Mouse (Mus musculus): Measurements from ENCODE around the gene Ankrd33b.

DNA sequence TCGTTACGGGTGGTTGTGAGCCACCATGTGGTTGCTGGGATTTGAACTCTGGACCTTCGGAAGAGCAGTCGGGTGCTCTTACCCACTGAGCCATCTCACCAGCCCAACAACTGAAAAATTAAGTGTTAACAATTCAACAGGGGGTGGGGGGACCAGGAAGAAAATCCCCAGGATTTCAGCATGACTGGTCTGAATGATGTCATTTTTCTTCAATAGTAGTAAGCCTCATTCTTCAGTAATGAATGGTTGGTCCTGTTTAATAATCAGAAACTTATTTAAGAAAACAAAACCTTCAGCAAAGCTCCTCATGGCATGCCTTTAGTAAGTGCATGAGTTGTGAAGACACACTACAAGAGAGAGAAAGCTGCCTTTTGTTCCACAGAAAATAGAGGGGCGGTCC is 32.7 kb downstream of the Ankrd33b start:
- TF ChIP-seq POLR2A (IDR thresholded peaks at IDR 0.05; ENCODE audit: control insufficient read depth, extremely low read depth, insufficient read depth, low read length, poor library complexity) (no peak), CTCF (IDR thresholded peaks at IDR 0.05; ENCODE audit: borderline replicate concordance, control insufficient read depth, extremely low read depth, insufficient read depth, low read length, poor library complexity) (no peak)
